Mouse (Mus musculus) heart, embryonic 14.5 days (tissue): ENCODE results near the gene Map1lc3b. TPM values are rescaled to one million over a fixed set of nuclear protein-coding genes. Genes with fewer than 3 reads are reported as not detected.

Experiments
- ATAC-seq: fragments of 200-750 bp; cut with Nextera tagmentation; 2 replicates; pipeline ENCODE4 v1.8.0; 2017; ENCODE audit warnings: low read depth, moderate TSS enrichment; ENCODE audit not compliant: insufficient number of reproducible peaks, insufficient read depth, low FRiP score
- H3K27ac ChIP-seq, 2 experiments: fragments of 200-500 bp in 1 of 2; fragments of 300-500 bp in 1 of 2; sonication (generic) in 1 of 2; replicated peaks in 1 of 2; 2 replicates each; pipeline ENCODE4 v1.5.1; 2012 to 2014; ENCODE audit warnings: low read depth in 2 of 2, low read length in 2 of 2, control low read depth in 1 of 2, mild to moderate bottlenecking in 1 of 2, mixed read lengths in 1 of 2; ENCODE audit not compliant: control insufficient read depth in 1 of 2, insufficient read depth in 1 of 2
- H3K27me3 ChIP-seq: fragments of 300-500 bp; sonication (generic); 2 replicates; pipeline ENCODE4 v1.6.1; 2014; ENCODE audit warnings: mild to moderate bottlenecking, low read length, control low read depth; ENCODE audit not compliant: control insufficient read depth, insufficient read depth
- H3K36me3 ChIP-seq: fragments of 300-500 bp; sonication (generic); 2 replicates; pipeline ENCODE4 v1.6.1; 2014; ENCODE audit warnings: mild to moderate bottlenecking, control low read depth, low read length, mixed read lengths; ENCODE audit not compliant: control insufficient read depth, insufficient read depth
- H3K4me1 ChIP-seq, 2 experiments: fragments of 200-500 bp in 1 of 2; fragments of 300-500 bp in 1 of 2; sonication (generic) in 1 of 2; 2 replicates each; pipeline ENCODE4 v1.6.1; 2012 to 2014; ENCODE audit warnings: low read length in 2 of 2, control low read depth in 1 of 2, mixed read lengths in 1 of 2; ENCODE audit not compliant: control insufficient read depth in 2 of 2, insufficient read depth in 2 of 2
- H3K4me2 ChIP-seq: fragments of 300-500 bp; sonication (generic); 2 replicates; pipeline ENCODE4 v1.6.1; 2014; ENCODE audit warnings: mild to moderate bottlenecking, low read length
- H3K4me3 ChIP-seq, 2 experiments: fragments of 200-500 bp in 1 of 2; fragments of 300-500 bp in 1 of 2; sonication (generic) in 1 of 2; 2 replicates each; pipeline ENCODE4 v1.5.1; 2012 to 2014; ENCODE audit warnings: low read length in 2 of 2, mild to moderate bottlenecking in 2 of 2, control low read depth in 1 of 2, low read depth in 1 of 2, moderate library complexity in 1 of 2; ENCODE audit not compliant: control insufficient read depth in 1 of 2, insufficient read depth in 1 of 2
- H3K9ac ChIP-seq: fragments of 300-500 bp; sonication (generic); 2 replicates; pipeline ENCODE4 v1.6.1; 2014; ENCODE audit warnings: mild to moderate bottlenecking, low read length
- H3K9me3 ChIP-seq: fragments of 300-500 bp; sonication (generic); 2 replicates; pipeline ENCODE4 v1.6.1; 2016; ENCODE audit warnings: low read length, control low read depth; ENCODE audit not compliant: control insufficient read depth
- WGBS: fragments of 180-500 bp; shearing (Covaris S2); extraction: QIAGEN DNeasy Blood & Tissue Kit; methylation state at CpG from one replicate; pipeline ENCODE4 v1.1.7; 2014; 5-methylcytosine and 5-hydroxymethylcytosine counted together
- polyA plus RNA-seq: library from polyadenylated mRNA; unstranded; fragments of >200 nt; fragmentation: Nextera tagmentation; extraction: Ambion mirVana; gene quantifications from 2 replicates; pipeline ENCODE4 v1.2.1, GENCODE M21; 2014

The Map1lc3b gene
- polyA plus RNA-seq, 1 experiment from 2014 or later, result 267 TPM

- H3K9me3 ChIP-seq, result no peaks in the 10 kb centered on the region
- 83% methylated on average over 11 of the region's 11 CpGs for WGBS
- no peak overlapping the region for H3K4me3 ChIP-seq
- peaks cover 4 to 9% of the 10 kb centered on the region in 2 experiments; a peak in 3 of 4 replicates for H3K4me1 ChIP-seq
- H3K9ac ChIP-seq, result no peak overlapping the region
- H3K27ac ChIP-seq, result no peak overlapping the region
- H3K4me2 ChIP-seq, result no peak overlapping the region
- ATAC-seq, result no peak
- peaks cover 54% of the 10 kb centered on the region for H3K36me3 ChIP-seq
- no peaks in the 10 kb centered on the region for H3K27me3 ChIP-seq
These were observed 19.8 kb downstream of the Map1lc3b start for GRCm38 (mm10) chr8:121609916-121610315.

- Histone ChIP-seq H3K4me2 (no peak overlapping the region), H3K9ac (no peak overlapping the region), H3K9me3 (no peaks in the 10 kb centered on the region), H3K4me3 (no peak overlapping the region), H3K27me3 (no peaks in the 10 kb centered on the region), H3K36me3 (peaks cover 47% of the 10 kb centered on the region), H3K4me1 (peaks cover 8 to 18% of the 10 kb centered on the region in 2 experiments), H3K27ac (no peak overlapping the region)
- no peak for ATAC-seq
These were observed 23.3 kb downstream of the Map1lc3b start for GRCm38 (mm10) chr8:121613419-121613818.

GRCm38 (mm10) chr8:121619401-121619995, 29.3 kb downstream of the Map1lc3b start:
- peaks cover 29 to 41% of the 10 kb centered on the region in 2 experiments for H3K4me1 ChIP-seq
- peak; percentile 74 for ATAC-seq
- peaks cover 27% of the 10 kb centered on the region for H3K36me3 ChIP-seq
- no peaks in the 10 kb centered on the region for H3K9me3 ChIP-seq
- peak overlapping the region; percentile 50 to 84 for H3K27ac ChIP-seq
- no peak overlapping the region for H3K4me3 ChIP-seq
- H3K9ac ChIP-seq, result peak overlapping the region; percentile 9; the same call in 1 of the 2 replicates
- 24% methylated on average over 7 of the region's 7 CpGs for WGBS
- H3K27me3 ChIP-seq, result no peaks in the 10 kb centered on the region
- peak overlapping the region; percentile 19 for H3K4me2 ChIP-seq

GRCm38 (mm10) chr8:121620801-121621516, 30.8 kb downstream of the Map1lc3b start:
- H3K27ac ChIP-seq, result peak overlapping the region; percentile 1 to 84; a peak in 2 of 4 replicates
- no peak for ATAC-seq
- H3K9ac ChIP-seq, result peak overlapping the region; percentile 41; the same call in 1 of the 2 replicates
- H3K36me3 ChIP-seq, result peaks cover 23% of the 10 kb centered on the region
- peaks cover 37 to 56% of the 10 kb centered on the region in 2 experiments for H3K4me1 ChIP-seq
- 54% methylated on average over 12 of the region's 12 CpGs for WGBS
- H3K27me3 ChIP-seq, result no peaks in the 10 kb centered on the region
- no peak overlapping the region for H3K4me3 ChIP-seq
- no peak overlapping the region for H3K4me2 ChIP-seq
- H3K9me3 ChIP-seq, result no peaks in the 10 kb centered on the region

GRCm38 (mm10) chr8:121621879-121622278, 31.7 kb downstream of the Map1lc3b start:
- Histone ChIP-seq H3K36me3 (peaks cover 22% of the 10 kb centered on the region; the same call in 1 of the 2 replicates), H3K27me3 (no peaks in the 10 kb centered on the region), H3K9ac (no peak overlapping the region), H3K4me1 (peaks cover 44 to 65% of the 10 kb centered on the region in 2 experiments), H3K9me3 (no peaks in the 10 kb centered on the region), H3K27ac (no peak overlapping the region), H3K4me2 (no peak overlapping the region), H3K4me3 (no peak overlapping the region)
- WGBS, result 60% methylated on average over 1 of the region's 1 CpGs
- no peak for ATAC-seq

GRCm38 (mm10) chr8:121623043-121623442, 32.9 kb downstream of the Map1lc3b start:
- Histone ChIP-seq H3K4me1 (peaks cover 46 to 63% of the 10 kb centered on the region in 2 experiments), H3K27me3 (no peaks in the 10 kb centered on the region), H3K9me3 (no peaks in the 10 kb centered on the region), H3K4me2 (no peak overlapping the region), H3K36me3 (peaks cover 22% of the 10 kb centered on the region), H3K9ac (no peak overlapping the region), H3K4me3 (no peak overlapping the region), H3K27ac (no peak overlapping the region)
- no peak for ATAC-seq
- 87% methylated on average over 8 of the region's 8 CpGs for WGBS

- Histone ChIP-seq H3K4me2 (no peak overlapping the region), H3K27me3 (no peaks in the 10 kb centered on the region), H3K4me1 (peaks cover 40 to 53% of the 10 kb centered on the region in 2 experiments), H3K4me3 (no peak overlapping the region), H3K9ac (no peak overlapping the region), H3K36me3 (peaks cover 17% of the 10 kb centered on the region), H3K9me3 (no peaks in the 10 kb centered on the region), H3K27ac (no peak overlapping the region)
- 44% methylated on average over 4 of the region's 4 CpGs for WGBS
- no peak for ATAC-seq
These were observed 38.5 kb downstream of the Map1lc3b start for GRCm38 (mm10) chr8:121628681-121629080.
